Comparison of ENCODE assay signal across 9 mouse cellular contexts in genomic region chr1:86471504-86471961, GRCm38 (mm10). TPM values are rescaled to one million over a fixed set of nuclear protein-coding genes. Genes with fewer than 3 reads are reported as not detected.
A peak's percentile ranks its signal among the peaks of the same experiment; 100 is the strongest.
DNase-seq lines count a peak whose midpoint lies in the region; ATAC-seq and TF ChIP-seq lines count a peak whose summit lies in the region.
"Not testable (repeated sequence)": the region's sequence is repeated elsewhere in the genome, so short reads cannot be mapped to it uniquely, and the experiment has no call there.
"Had no signal": no experiment of that assay in that cellular context is flagged by ENCODE, and none has a peak within 500 bp of the region (broad histone marks: within the 10 kb centered on the region; RNA-seq: fewer than 3 reads in every experiment).

No protein-coding gene starts in this region.

- not testable (repeated sequence) for H3K36me3 ChIP-seq in E14TG2a.4 (ENCODE audit: insufficient read depth, low read length); heart, embryonic 15.5 days; kidney, embryonic 15.5 days; liver, embryonic 14.5 days (replicated peaks; ENCODE audit: control insufficient read depth, insufficient read depth, low read depth)

- not testable (repeated sequence) for TF ChIP-seq EP300 in liver, embryonic 14.5 days (IDR thresholded peaks at IDR 0.05; ENCODE audit: low read depth)

- not testable (repeated sequence) for ATAC-seq in heart, embryonic 15.5 days (replicated peaks; ENCODE audit: insufficient number of reproducible peaks, insufficient read depth, low FRiP score, low read depth); kidney, embryonic 15.5 days (replicated peaks; ENCODE audit: low FRiP score); liver, embryonic 14.5 days (ENCODE audit: insufficient read depth)

- H3K4me3 ChIP-seq in E14TG2a.4 (replicated peaks; ENCODE audit: low read length): peak overlapping the region; percentile 79
- not testable (repeated sequence) for H3K4me3 ChIP-seq in embryonic fibroblast, embryonic 13.5 days (ENCODE audit: insufficient read depth, low read length); kidney, embryonic 15.5 days (replicated peaks); liver, embryonic 14.5 days (ENCODE audit: insufficient read depth in 1 of 2, low read depth in 2 of 2, low read length in 2 of 2)
- H3K4me3 ChIP-seq in heart, embryonic 15.5 days: peak overlapping the region; percentile 16; the same call in 1 of the 2 replicates

- TF ChIP-seq CTCF in E14TG2a.4 (conservative IDR thresholded peaks at IDR 0.05; ENCODE audit: low read length): peak; percentile 75
- not testable (repeated sequence) for TF ChIP-seq CTCF in embryonic fibroblast, embryonic 13.5 days (IDR thresholded peaks at IDR 0.05; ENCODE audit: borderline replicate concordance, insufficient read depth, low read length)
- TF ChIP-seq CTCF in liver, embryonic 14.5 days (IDR thresholded peaks at IDR 0.05; ENCODE audit: low read depth): peak; percentile 75

- not testable (repeated sequence) for H3K27me3 ChIP-seq in E14TG2a.4 (ENCODE audit: insufficient read depth, low read length); heart, embryonic 15.5 days; kidney, embryonic 15.5 days; liver, embryonic 14.5 days (ENCODE audit: control insufficient read depth, insufficient read depth, low read length)

- not testable (repeated sequence) for H3K9me3 ChIP-seq in E14TG2a.4 (ENCODE audit: low read length); heart, embryonic 15.5 days (replicated peaks); kidney, embryonic 15.5 days (replicated peaks); liver, embryonic 14.5 days (ENCODE audit: control insufficient read depth, low read length)

- H3K27ac ChIP-seq in embryonic fibroblast, embryonic 13.5 days (ENCODE audit: insufficient read depth, low read length): peak overlapping the region; percentile 89
- peak overlapping the region; percentile 95 for H3K27ac ChIP-seq in heart, embryonic 15.5 days
- peak overlapping the region; percentile 95 for H3K27ac ChIP-seq in kidney, embryonic 15.5 days
- H3K27ac ChIP-seq in liver, embryonic 14.5 days: peak overlapping the region; percentile 79

- peak overlapping the region; percentile 57 for H3K4me2 ChIP-seq in heart, embryonic 15.5 days
- H3K4me2 ChIP-seq in kidney, embryonic 15.5 days: peak overlapping the region; percentile 40
- peak overlapping the region; percentile 90 for H3K4me2 ChIP-seq in liver, embryonic 14.5 days (ENCODE audit: low read depth)

- 66% methylated on average over 11 of the region's 11 CpGs for WGBS in heart, embryonic 15.5 days
- WGBS in kidney, embryonic 15.5 days: 75% methylated on average over 11 of the region's 11 CpGs
- WGBS in liver, embryonic 14.5 days (ENCODE audit: insufficient replicate concordance): 46% methylated on average over 11 of the region's 11 CpGs

- TF ChIP-seq POLR2A in embryonic fibroblast, embryonic 13.5 days (IDR thresholded peaks at IDR 0.05; ENCODE audit: low read depth, low read length): not testable (repeated sequence)

- H3K9ac ChIP-seq in heart, embryonic 15.5 days: peak overlapping the region; percentile 23; the same call in 1 of the 2 replicates
- H3K9ac ChIP-seq in kidney, embryonic 15.5 days: not testable (repeated sequence)
- H3K9ac ChIP-seq in liver, embryonic 14.5 days (replicated peaks): peak overlapping the region; percentile 75

- H3K4me1 ChIP-seq in E14TG2a.4 (replicated peaks; ENCODE audit: low read depth, low read length): peaks cover 67% of the 10 kb centered on the region
- not testable (repeated sequence) for H3K4me1 ChIP-seq in embryonic fibroblast, embryonic 13.5 days (ENCODE audit: control insufficient read depth, insufficient read depth, low read length)
- peaks cover 32% of the 10 kb centered on the region for H3K4me1 ChIP-seq in heart, embryonic 15.5 days (replicated peaks)
- peaks cover 40% of the 10 kb centered on the region for H3K4me1 ChIP-seq in kidney, embryonic 15.5 days
- peaks cover 24 to 30% of the 10 kb centered on the region in 2 experiments for H3K4me1 ChIP-seq in liver, embryonic 14.5 days (replicated peaks; ENCODE audit: control insufficient read depth in 2 of 2, insufficient read depth in 2 of 2, low read length in 1 of 2)

- peak; percentile 53 for DNase-seq in brain, adult 2 months (ENCODE audit: low read depth, low spot score)
- peak in 1 of 3 experiments; percentile 68 for DNase-seq in liver, embryonic 14.5 days (ENCODE audit: low read depth in 3 of 3, low spot score in 3 of 3)
- DNase-seq in naive thymus-derived CD4-positive, alpha-beta T cell, adult 2 months (ENCODE audit: low read depth): peak; percentile 57
- DNase-seq in thymus, postnatal 0 days (ENCODE audit: low spot score): peak; percentile 65

RNA-seq across cellular contexts. Expression of gene Tex44, which starts 45.4 kb away (rescaled TPM):
- not detected in 2 replicates for polyA plus RNA-seq in embryonic fibroblast, embryonic 13.5 days (2011; ENCODE audit: insufficient read length, low read depth, missing spikeins)
- polyA plus RNA-seq in heart, embryonic 15.5 days (2015; fragmentation: Nextera tagmentation; extraction: Ambion mirVana): not detected in 2 replicates
- polyA plus RNA-seq in kidney, embryonic 15.5 days (2015; fragmentation: Nextera tagmentation; extraction: Ambion mirVana): not detected in 2 replicates
- polyA plus RNA-seq in liver, embryonic 14.5 days (2012; rRNA removed): not detected in 2 replicates
- polyA plus RNA-seq in liver, embryonic 14.5 days (2014; fragmentation: Nextera tagmentation; extraction: Ambion mirVana): not detected in 2 replicates
- 0.08 TPM in 1 of 2 replicates, not detected in the other for polyA plus RNA-seq in thymus, postnatal 0 days (2015; fragmentation: Nextera tagmentation; extraction: Ambion mirVana)
- polyA plus RNA-seq: forebrain, embryonic 12.5 days had no signal

RNA-seq across cellular contexts. Expression of gene Nmur1, which starts 45.5 kb away (rescaled TPM):
- not detected in 2 replicates for polyA plus RNA-seq in embryonic fibroblast, embryonic 13.5 days (2011; ENCODE audit: insufficient read length, low read depth, missing spikeins)
- polyA plus RNA-seq in heart, embryonic 15.5 days (2015; fragmentation: Nextera tagmentation; extraction: Ambion mirVana): not detected in 2 replicates
- polyA plus RNA-seq in kidney, embryonic 15.5 days (2015; fragmentation: Nextera tagmentation; extraction: Ambion mirVana): 0.13 TPM in 1 of 2 replicates, not detected in the other
- not detected in 2 replicates for polyA plus RNA-seq in liver, embryonic 14.5 days (2012; rRNA removed)
- polyA plus RNA-seq in liver, embryonic 14.5 days (2014; fragmentation: Nextera tagmentation; extraction: Ambion mirVana): not detected in 2 replicates
- 0.17 TPM in 1 of 2 replicates, not detected in the other for polyA plus RNA-seq in thymus, postnatal 0 days (2015; fragmentation: Nextera tagmentation; extraction: Ambion mirVana)
- polyA plus RNA-seq: forebrain, embryonic 12.5 days had no signal

RNA-seq across cellular contexts. Expression of gene Ptma, which starts 55.0 kb away (rescaled TPM):
- polyA plus RNA-seq in embryonic fibroblast, embryonic 13.5 days (2011; ENCODE audit: insufficient read length, low read depth, missing spikeins): 1,524 and 1,625 TPM in 2 replicates
- polyA plus RNA-seq in heart, embryonic 15.5 days (2015; fragmentation: Nextera tagmentation; extraction: Ambion mirVana): 791 and 881 TPM in 2 replicates
- 2,949 and 3,271 TPM in 2 replicates for polyA plus RNA-seq in kidney, embryonic 15.5 days (2015; fragmentation: Nextera tagmentation; extraction: Ambion mirVana)
- 466 and 1,286 TPM in 2 replicates for polyA plus RNA-seq in liver, embryonic 14.5 days (2012; rRNA removed)
- polyA plus RNA-seq in liver, embryonic 14.5 days (2014; fragmentation: Nextera tagmentation; extraction: Ambion mirVana): 993 and 1,059 TPM in 2 replicates
- polyA plus RNA-seq in thymus, postnatal 0 days (2015; fragmentation: Nextera tagmentation; extraction: Ambion mirVana): 3,795 and 4,477 TPM in 2 replicates

Comparison
In these comparisons a context has a peak if more than half of its experiments do, and no peak if none do; other contexts are left out.
1. H3K4me2 ChIP-seq: peak in every context shown above with its lines; median percentile 90 in liver, embryonic 14.5 days; 57 in heart, embryonic 15.5 days; 40 in kidney, embryonic 15.5 days.